Mouse (Mus musculus) thymus, adult 18-20 months (tissue): ENCODE results near the gene Prm1.

Experiments used
- DNase-seq, 2 experiments: peaks; one replicate each; pipeline ENCODE4 v3.0.0; 2022; ENCODE audit warnings: mixed read lengths in 2 of 2

Prm1 gene

DNA sequence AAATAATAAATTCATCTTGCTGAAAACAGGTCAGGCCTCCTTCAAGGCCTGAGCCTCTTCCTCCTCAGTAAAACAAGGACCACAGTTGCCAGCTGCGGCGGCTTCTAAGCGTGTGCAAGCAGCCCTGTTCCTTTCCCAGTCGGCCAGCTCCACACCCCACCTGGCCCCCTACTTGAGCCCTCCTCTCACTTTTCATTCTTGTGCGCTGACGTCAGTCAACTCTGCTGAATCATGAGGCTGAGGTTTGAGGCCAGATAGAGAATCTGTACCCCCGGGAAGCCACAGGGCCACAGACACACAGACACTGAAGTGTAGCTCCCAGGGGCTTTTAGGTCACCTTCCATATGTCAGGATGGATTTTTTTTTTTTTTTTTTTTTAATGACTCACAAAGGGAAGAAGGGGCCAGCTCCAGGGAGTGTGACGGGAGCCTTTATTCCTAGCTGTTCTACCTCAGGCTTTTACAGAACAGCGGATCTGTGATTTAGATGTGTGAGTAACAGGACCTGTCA lies 23.7 kb downstream of the Prm1 start:
- DNase-seq, result peak in 1 of 2 experiments; percentile 69

DNA sequence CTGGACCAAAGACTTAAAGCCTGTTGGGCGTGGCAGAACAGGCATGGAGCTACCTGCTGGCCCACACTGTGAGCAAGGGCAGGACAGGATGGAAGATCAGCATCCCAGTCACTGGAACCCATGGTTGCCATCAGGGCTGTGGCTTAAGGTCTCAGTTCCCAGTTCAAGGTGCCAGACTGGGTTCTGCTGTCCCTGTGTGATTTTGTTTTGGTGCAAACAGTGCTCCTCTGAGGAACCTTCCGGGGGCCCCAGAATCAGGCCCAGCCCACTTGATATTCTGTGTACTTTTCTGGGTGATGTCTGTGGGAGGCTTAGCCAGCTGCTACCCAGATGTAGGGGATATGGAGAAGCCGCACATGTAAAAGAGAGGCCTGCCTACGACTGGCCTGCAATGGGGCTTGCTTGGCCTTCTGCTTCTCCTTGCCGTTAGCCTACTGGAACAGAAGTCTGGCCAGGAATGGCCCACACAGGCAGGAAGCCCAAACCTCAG lies 25.0 kb downstream of the Prm1 start:
- no peak for DNase-seq

DNA sequence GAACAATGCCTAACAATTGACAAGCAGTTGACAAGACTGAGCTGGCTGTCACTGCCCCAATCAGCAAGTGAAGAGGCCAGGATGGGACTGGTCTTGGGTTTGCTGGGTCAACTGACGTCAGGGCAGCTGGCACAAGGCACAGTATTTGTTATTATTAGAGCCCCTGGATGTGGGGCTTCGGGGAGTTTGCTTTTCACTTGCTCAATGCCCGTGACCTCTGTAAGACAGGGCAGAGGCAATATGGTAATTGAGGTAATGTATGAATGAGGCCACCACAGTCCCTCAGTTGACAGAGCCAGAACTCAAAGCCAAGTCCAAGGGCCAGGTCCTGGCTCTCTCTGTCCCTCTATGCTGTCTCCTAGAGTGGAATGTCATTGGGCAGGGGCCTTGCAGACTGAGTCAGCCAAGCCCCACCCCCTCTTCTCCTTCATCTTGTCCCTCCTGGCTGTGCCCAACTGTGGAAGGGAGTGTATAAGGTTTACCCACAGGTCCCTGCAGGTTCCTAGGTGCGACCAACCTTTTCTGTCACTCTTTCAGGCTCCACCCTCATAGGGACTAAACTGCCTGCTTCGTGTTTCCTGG lies 28.0 kb downstream of the Prm1 start:
- DNase-seq, result no peak

DNA sequence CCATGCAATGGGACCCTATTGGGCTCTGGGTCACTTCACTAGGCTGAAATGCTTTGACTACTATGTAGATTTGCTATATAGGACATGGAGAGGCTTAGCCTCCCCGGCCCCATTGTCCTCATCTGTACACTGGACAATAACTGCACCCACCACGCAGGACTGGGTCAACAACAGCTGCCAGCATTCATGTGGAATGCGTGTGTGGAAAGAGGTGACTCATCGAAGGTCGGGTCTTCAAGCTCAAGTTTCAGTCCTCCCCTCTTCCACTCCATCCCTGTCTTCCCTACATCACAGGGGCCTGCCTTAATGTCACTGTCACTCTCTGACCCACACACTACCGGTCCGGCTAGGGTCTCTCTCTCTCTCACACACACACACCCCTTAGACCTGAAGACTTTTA lies 29.3 kb downstream of the Prm1 start:
- no peak for DNase-seq

DNA sequence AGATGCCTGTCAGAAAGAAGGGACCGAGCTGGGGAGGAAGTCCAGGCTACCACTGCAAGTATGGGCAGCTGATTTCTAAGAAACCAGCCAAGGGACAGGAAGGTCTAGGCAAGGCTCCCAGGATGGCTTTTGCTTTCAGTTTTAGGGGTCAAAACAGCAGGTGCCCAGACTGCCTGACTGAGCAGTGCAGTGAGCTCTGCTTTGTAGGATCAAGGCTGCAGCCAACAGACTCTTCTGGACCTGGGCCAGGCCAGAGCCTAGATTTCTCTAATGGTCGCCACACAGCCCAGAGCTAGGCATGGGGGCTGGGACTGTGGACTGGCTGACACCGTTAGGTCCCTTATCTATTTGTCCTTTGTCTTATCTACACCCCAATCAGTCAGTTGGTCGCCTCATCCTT lies 30.9 kb downstream of the Prm1 start:
- DNase-seq, result no peak

DNA sequence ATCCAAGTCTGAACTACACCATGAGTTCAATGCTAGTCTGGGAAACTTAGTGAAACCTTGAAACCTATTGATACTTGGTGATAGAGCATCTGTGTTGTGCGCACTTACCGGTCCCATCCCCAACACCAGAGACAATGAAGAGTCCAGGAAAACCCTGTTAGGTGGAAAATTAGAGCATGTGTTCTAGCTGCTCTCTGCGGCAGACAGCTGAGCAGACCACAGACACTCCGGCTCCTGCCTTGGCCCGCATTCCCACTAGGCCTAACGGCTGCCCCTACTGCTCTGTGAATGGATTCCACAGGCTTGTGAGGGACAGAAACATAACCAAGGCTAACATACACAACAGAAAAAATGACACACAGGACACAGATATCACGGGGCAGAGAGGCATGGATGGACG lies 32.1 kb downstream of the Prm1 start:
- DNase-seq, result no peak

DNA sequence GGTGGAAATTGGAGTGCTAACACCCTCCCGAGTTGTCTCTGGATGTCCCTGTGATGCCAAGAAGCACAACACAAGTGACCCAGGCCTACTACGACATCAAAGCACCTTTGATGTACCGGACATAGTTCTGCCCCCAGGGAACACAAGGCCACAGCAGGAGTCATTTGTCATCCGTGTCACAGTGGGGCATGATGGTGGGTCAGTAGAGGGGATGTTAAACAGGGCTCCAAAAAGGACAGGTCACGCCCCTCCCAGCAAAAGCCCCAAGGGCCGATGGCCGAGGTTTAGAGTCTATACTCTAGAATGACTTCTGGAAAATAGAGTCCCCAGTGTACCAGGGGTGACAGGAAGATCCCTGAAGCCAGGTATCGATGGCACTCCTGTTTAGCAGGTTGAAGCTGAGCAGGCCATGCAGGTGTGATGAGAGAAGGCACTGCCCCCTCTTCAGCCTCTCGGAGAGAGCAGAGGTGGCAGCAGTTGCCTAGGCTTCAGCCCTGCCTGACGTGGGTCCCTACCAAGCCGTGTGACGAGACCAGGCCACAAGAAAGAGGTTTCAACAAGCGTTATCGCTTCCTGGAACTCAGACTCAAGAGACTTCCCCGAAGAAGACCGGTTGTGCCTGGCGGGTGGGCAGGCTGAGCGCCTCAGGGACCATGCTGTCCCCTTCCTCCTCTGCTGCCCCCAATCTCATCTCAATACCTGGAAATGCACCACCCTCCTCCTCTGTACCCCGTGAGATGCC lies 33.7 kb downstream of the Prm1 start:
- peak; percentile 71 to 84 for DNase-seq

DNA sequence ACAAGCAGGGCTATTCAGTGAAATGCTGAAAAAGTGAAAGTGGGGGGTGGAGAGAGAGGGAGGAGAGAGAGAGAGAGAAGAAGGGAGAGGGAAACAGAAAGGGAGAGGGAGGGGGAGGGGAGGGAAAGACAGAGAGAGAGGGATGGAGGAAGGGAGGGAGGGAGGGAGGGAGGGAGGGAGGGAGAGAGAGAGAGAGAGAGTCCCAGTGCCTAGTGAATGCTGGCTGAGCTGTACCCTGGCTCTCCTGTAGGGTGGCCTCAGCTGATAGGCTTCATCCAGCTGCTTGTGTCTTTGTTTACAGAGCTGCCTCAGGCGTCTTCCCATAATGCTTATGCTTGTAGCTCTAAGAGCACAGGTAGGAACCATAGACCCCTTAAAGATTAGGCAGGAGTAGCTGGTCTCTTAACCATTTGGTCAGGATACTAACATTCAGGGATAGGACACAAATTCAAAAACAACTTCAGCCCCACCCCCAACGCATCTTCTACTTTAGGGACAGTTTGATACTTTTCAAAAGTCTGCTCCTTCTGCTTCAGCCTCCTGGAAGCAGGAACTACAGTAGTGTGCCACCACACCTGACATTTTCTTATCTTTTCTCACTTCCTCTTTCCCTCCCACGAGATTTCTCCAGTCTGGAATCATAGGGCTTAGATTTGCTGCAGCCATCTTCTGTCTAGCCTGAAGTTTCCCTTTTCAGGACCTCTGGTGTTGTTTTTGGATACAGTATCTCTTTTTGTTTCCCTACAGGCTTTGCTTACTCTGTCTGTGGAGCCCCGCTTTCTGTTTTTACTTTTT lies 34.9 kb downstream of the Prm1 start:
- no peak for DNase-seq

DNA sequence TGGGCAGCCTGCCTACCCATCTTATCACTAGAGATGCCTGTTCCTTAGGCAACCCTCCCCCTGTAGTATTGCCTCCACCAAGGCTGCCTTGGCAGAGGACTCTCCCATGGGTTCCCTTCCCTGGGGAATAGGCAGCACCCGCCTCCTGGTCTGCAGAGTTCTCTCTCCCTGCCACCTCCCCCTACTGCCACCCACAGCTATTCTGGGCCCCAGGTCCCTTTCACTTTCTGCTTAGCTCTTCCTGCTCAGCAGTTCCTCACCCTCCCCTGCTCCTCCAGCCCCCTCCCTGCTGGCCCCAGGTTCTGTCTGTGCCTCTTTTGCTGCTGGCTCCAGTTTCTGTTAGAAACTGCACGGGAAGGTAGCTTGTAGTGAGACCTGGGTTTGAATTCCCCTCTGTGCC lies 36.0 kb downstream of the Prm1 start:
- peak; percentile 64 to 73 for DNase-seq

DNA sequence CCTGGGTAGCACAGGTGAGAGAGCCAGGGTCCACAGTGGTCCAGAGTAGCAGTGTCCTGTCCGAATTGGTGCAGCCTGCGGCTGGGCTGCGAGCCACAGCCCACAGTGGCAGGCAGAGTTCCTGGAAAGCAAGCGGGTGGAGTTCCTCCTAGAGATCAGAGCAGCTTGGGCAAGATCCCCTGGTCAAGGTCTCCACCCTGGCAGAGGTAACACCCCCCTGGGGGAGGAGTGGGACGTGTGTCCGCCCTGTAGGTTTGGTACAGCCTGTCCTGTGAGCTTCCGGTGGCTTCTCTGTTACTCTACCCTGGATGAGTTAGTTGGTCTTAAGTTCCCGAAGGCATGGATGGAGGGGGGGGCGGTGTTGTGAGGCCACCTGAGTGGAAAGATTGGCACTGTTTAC lies 36.8 kb downstream of the Prm1 start:
- DNase-seq, result peak in 1 of 2 experiments; percentile 57

DNA sequence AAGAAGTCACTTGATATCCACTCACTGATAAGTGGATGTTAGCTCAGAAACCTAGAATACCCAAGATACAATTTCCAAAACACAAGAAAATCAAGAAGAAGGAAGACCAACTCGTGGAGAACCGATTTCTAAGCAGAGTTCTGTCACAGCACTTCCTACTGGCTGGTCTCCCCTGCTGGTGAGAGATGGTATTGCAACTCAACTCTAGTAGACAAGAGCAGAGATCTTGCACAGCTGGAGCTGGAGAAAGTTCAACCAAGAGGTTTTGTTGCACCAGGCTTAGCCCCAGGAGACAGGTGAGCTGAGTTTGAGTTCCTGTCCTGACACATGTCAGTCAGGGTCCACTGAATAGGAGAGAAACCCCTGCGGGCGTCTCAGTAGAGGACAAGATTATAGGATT lies 38.5 kb downstream of the Prm1 start:
- peak in 1 of 2 experiments; percentile 67 for DNase-seq

DNA sequence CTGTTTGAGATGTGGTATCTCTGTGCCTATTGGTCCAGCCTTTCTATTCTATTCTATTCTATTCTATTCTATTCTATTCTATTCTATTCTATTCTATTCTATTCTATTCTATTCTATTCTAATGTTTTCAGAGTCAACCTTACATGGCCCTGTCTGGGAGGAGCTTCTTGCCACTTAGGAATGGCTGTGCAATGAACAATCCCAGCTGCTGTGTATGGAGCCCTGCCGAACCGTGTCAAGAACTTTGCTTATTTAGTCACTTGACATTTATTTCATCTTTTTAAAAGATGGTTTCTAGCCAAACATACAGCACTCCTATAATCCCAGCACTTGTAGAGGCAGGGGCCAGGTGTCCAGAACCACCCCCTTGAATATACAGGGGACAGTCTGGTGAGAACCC lies 41.3 kb downstream of the Prm1 start:
- no peak for DNase-seq

DNA sequence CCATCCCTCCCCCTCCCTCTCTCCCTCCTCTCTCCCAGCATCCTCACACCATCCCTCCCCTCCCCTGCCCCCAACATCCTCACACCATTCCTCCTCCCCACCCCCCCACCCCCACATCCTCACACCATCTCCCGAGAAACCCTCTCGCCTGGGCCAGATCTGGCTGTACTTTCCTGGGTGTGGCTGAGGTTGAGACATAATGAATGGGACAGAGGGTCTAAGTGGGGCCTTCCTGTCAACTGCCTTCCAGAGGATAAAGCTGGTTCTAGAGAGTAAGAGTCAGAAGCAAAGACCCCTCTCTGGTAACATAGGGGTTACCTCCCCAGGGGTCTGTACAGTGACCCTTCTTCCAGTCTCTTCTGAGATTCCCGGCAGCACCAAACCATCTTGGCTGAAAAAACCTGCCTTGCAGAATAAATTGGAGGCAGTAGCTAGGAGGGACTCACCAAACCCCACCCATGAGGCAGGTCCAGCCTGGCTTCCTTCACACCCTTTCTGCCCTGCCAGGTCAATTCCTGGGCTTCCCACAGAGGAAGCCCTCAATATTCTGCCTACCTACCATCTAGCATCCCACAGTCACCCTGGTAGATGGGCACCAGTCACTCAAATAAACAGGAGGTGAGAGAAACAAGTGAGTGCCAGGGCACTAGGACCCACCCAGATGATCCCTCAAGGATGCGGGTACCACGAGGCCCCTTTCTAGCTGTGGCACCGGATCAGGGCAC lies 41.9 kb downstream of the Prm1 start:
- DNase-seq, result no peak

DNA sequence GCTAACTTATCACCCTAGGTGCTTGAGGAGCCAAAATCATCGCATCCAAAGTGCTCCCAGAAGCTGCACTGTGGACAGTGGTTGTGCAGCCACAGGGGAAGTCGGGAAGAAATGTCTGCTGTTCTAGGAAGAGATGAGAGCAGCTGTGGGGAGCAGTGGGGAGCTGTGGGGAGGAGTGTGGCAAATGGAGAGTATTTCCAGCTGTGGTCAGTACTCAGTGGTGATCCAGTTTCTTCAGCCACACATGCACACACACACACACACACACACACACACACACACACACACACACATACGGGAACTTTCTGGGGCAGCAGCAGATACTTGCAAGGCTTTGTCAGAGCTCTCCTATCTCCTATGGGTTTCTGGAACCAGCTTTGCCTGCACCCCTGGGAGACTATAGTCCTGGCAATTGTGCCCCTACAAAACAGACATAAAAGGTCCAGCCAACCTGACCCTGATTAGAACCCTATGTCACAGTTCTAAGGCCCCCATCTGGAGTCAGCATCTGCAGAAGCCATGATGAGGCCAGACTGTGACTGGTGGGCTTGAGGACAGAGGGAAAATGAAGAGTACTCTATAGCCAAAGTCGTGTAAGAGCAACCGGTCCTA lies 43.0 kb downstream of the Prm1 start:
- no peak for DNase-seq

DNA sequence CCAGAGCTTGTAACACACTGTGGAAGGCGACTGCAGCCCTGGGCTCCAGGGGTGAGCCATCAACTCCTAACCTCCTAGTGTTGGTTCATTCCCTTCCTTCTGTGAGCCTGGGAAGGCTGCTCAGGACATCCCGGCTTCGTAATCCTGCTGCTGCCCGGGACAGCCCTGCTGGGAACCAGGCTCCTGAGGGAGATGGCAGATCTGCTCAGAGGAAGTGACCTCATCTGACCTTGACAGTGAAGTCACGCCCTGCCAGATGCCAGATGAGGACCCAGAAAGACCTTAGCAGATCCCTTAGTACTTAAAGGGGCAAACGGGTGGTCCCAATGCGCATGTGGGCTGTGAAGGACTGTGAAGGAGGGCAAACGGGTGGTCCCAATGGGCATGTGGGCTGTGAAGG lies 44.5 kb downstream of the Prm1 start:
- DNase-seq, result no peak

DNA sequence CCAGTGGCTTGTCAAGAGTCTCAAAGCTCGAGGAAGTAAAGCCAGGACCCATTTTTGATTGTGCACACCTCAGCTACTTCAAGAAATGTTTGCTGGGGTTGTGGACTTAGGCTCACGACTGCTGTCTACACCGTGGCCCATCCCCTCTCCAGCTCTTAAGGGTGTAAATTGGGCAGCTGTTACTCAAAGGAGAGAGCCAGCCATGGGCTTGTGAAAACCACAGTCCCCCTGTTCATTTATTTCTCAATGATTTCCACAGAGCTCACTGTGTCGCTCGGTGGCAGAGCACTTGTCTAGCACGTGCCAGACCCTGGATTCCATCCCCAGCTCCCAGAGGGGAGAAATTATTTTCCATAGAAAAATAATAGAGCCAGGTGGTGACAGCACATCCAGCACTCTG lies 49.5 kb downstream of the Prm1 start:
- no peak for DNase-seq

DNA sequence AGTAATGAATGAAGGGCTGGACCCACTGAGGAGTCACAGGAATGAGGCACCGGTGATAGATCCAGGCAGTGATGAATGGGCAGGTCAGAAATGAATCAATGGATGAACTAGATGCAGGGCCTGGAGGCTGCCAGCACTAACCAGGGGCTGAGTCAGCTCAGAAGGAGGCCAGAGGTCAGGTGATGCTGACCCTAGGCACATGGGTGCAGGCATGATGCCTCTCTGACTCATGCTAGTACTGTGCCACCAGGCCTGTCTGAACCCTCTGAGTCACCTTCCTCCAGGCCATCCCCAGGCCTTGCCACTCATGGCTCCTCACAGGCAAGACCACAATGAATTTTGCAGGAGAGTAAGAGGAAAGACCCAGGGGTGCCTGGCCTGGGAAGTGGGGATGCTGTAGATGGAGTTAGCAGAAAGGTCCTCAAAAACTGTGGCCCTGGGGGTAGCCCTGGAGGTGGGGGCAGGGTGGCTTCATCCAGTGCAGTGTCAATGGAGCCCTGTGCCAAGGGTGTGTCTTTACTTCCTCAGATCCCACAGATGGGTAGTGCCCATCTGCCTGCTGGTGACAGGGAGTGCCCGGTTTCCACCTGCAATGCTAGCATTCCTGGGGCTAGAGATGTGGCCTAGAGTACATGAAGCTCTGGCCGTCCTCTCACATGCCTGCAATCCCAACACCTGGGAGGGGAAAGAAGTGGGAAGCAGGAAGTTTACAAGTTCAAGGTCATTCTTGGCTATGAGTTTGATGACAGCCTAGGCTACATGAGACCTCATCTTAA lies 50.9 kb downstream of the Prm1 start:
- DNase-seq, result no peak

DNA sequence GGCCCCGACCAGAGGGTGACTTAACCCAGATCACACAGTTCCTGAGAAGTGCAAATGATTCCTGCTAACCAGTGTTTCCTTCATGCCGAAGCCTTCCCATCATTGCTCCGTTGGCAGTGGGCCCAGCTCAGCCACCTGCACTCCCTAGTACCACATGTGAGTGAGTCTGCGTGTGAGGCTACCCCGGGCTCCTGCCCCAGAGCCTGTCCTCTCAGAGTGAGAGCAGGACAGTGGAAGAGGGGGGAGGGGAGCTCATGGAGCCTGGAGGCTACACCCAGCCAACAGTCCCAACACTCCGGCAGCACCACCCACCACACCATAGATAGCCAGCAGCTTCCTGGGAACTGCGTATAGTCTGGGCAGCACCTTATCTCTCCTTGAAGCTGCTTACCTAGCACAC lies 55.8 kb downstream of the Prm1 start:
- no peak for DNase-seq

DNA sequence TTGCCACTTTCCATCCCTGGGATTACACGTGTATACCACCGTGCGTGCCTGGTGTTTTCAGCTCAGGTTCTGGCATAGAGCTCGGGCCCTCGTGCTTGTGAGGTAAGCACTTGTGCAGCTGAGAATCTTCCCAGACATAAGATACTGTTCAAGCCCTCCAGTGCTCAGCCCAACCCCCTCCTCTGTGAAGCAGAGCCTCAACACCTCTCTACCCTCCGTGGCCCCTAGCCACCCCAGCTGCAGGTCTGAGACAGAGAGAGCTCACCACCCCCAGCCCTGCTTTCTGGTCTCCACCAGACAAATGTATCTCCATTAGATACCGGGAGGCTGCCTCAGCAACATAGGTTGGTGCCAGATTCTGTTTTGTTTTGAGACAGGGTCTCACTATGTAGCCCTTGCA lies 56.4 kb downstream of the Prm1 start:
- DNase-seq, result peak in 1 of 2 experiments; percentile 35
